Mouse (Mus musculus): ENCODE measurements around the gene Sp6.
A peak's percentile ranks its signal among the peaks of the same experiment; 100 is the strongest.

The Sp6 gene

DNA sequence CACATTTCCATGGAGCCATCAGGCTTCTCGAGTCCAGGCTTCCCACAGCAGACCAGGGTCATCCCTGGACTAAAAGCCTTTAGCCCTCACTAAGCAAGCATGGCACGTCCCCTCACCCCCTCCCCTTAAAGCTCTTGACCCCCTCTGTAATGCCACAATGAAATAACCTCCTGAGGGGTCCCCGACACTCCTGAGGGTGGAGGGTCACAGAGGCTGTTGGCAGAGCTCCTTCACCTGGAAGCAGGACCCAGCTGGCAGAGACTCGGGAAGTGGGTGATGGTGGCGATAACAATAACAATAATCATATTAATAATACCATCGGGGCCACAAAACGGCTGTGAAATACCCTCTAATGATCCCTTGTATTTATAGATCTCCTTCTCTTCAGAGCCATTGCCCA, 30.3 kb upstream of the Sp6 start, which contains the start of gene Sp2:
TSS of gene Sp2 (minus strand) at position 101 of the 400 bp plus-strand sequence.
- no peak for DNase-seq

DNA sequence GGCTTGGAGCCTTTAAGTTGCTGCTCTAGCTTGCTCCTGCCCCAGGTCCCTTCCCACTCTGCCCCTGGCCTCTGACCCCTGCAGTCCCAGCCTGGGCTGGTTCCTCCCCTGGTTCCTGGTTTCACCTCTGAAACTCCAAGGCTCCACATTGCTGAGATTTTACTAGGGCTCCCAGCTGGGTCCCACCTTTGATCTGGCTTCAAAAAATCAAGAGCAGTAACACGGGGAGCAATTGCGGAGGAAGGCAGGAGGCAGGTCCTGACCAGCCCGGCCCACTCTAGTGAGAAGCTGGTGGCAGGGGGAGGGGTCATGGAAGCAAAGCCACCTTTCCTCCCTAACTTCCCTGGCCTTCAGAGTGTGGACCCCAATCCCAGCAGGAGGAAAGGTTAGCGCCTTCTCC, 28.3 kb upstream of the Sp6 start:
- DNase-seq: no peak

DNA sequence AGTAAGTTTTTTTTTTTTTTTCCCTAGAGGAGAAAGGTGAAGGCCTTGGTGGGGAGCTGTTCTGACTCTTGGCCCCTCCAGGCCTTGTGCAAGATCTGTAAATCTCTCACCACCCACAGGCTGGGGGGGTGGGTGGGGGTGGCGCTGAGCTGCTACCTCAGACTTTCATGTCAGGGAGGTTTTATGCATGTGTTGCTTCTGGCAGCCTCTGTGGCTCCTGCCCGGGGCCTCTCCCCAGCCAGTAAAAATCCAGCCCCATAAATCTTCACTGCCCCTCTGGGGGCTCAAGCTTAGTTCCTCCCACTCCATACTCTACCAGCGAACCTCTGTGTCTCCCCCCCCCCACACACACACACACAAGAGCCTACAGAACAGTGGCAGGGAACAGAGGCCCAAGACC, 26.7 kb upstream of the Sp6 start:
- no peak for DNase-seq

DNA sequence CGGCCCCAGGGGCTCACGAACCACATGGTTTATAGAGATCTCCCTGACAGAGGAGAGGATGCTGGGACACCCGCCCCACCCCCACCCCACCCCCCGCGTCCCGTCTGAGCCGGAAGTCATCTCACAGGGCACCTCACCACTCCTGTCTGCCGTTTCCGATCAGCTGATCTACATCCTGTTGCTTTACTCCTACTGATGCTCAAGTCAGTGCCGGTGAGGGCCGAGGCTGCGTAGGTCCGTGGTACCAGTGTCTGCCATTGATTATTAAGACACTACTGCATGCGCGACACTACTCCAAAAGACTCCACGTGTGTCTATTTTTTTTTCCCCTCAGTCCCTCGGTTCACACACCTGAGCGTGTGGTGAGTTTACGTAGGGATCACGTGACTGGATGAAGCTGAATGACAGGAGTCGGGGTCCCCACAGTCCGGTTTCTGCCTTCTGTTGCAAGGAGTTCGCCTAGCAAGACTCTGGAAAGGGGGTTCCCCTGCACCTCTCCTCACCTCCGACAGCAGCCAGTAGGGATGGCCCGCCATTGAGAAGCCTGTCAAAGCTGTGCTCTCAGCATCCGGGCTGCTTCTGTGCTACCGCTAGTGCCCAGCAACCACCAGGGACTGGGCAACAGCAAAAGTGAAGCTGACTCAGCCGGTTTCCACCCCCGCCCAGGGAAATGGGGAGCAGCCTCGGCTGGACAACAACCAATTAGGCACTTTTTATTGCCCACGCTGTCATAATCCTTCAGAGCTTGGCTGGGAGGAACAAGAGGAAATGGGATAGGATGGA, 25.1 kb upstream of the Sp6 start:
- DNase-seq: no peak

DNA sequence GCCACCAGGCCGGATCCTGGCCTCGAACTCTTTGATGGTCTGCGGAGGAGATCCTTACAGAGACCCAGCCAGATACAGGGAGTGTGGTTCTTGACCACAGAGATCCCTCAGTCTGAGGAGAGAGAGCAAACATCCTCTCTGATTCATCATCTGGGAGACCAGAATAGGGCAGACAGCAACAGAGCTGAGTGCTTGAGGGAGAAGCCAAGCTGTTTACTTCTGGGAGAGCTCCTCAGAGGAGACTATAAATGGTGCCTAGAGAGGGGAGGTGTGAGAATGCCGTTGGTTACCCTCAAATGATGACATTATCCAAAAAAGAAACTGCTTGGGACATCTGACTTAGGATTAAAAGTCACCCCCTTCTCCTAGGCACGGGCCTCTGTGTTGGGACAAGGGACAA, 21.7 kb upstream of the Sp6 start:
- no peak for DNase-seq

DNA sequence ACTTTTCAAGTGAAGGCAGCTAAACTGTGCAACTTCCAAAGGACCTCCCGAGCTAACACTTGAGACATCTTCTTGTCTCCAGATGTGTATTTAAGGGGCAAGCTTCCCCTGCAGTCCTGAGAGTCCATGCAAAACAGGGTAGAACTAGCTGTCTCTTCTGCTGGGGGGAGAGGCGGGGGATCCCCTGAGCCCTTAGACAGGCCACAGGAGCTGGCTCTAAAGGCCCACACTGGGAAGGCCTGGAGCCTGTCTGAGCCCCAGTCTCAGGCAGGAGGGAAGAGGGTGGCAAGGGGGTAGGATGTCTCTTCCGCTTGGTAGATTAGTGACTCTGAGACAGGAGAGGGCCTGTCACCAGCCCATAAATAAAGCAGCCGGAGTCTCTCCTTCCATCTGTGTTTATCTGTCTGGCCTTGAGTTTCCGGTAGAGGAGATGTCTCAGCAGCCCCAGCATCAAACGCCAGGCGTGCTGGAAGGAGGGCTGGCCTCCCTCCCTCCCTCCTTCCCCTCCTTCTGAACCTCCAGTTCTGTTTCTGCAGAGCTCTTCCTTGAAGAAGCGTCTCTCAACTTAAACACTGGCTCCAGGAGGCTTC, 20.4 kb upstream of the Sp6 start:
- peak; percentile 43 to 72 for DNase-seq

DNA sequence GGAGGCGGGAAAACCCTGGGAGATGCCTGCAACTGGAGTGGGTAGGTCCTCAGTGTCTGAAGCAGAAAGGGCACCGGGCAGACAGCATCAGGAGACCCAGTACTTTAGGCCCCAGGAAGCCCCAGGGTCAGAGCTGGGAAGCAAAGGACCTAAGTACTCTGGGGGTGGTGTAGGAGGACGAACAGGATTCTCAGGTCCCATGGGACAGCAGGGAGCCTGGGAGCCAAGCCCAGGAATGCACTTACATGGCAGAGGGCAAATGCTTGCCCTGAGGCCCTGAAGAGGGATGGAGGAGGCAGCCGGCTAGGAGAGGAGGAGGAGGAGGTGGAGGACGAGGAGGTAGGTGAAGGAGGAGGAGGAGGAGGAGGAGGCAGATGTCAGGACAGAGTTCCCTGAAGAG, 18.2 kb upstream of the Sp6 start:
- peak in 1 of 2 experiments; percentile 54 for DNase-seq

DNA sequence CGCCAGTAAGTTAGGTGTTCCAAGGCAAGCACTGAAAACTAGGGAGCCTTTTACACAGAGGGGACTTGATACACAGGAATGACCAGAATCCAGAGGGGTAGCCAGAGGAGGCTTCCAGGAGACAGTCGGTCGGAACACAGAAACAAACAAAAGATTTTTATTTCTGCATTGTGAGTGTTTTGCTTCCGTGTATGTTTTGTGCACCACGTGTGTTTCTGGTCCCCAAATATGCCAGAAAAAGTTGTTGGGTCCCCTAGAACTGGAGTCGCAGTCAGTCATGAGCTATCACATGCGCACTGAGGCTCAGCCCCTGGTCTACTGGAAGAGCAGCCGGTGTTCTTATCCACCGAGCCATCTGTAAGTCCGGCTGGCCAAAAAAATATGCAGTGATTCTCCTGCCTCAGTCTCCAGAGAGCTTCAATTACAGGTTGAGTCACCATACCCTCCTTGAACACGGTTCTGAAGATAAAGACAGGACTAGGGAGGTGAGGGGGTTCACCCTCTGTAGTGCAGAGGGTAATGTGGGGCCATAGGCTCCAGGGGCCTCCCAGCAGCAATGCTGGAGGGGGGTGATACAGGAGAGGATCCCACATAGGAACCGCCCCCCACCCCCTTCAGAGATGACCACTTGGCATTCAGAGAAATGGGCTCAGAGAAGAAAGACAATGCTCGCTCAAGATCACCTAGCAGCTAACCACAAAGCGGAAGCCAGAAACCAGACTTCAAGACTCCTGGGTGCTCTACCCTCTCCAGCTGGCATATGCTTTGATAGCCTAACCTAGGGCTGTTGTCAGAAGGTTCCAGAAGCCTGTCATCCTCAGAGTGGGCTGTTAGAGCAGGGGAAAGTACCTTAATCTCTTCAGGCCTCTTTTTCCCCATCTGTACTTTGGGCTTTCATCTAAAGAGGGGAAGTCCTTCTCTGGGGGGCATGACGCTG, 17.1 kb upstream of the Sp6 start:
- DNase-seq: no peak

DNA sequence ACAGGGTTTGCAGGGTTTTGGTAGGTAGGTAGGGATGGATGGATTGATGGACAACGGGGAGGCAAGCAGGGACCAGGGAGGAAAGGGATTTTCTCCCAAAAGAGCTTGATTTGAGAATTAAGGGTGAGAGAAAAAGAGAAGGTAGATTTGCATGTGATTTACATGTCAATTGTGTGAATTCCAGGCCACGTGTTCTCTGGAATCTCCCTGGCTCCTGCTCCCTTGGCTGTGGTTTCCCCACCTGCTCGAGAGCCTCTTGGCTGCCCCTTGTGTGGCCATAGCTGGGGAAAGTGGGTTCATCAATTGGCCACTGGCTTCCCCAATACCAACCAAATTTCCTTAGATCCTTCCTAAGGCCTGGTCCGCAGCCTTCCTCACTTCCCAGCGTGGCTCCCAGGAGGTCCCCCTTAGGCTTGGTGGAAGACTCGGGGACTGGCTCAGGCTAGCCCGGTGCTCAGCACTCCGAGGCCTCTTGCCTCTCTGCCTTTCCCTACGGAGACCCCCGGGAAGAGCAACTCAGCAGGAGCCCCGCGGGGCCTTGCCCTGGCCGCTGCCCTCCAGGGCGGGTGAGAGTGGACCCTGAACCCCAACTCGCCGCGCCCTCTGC, 16.3 kb upstream of the Sp6 start:
- DNase-seq: no peak

DNA sequence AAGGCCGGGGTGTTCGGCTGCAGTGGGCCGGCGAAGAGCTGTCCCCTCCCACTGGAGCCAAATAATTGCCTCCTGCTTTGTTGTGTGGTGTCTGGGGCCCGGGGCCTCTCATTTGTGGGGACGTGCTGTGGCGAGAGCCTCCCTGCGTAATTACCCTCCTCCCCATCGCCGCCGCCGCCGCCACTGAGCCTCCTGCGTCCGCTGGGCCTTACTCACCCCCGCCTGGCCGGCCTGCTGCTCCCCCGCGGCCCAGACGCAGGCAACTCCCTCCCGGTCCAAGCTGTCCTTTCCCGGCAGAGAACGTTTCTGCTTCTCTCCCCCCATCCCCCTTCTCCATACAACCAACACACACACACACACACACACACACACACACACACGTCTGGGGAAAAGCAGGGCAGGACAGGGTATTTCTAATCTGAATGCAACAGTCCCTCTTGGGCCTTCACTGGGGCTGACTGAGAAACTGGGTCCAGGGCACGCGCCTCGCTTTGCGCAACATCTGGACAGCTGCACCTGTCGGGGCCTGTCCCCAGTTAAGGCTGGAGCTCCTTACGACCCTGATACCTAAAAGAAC, 15.7 kb upstream of the Sp6 start:
- peak; percentile 51 to 66 for DNase-seq

DNA sequence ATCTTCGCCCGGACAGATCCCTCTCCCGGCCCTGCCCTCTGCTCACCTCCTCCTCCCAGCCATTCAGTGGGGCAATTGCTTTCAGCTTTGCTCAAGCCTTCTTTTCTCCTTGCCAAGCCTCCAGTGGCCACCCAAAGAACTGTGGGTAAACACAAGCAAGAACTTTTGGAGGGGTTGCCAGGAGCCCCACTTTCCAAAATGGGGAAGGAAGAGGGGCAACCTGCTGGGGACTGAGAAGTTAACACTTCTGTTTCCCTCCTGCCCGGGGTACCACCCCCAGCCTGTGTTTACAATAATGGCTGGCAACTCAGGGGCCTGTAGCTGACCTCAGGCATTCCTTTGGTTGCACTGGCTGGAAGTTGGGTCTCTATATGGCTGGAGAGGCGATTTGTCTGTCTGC, 10.0 kb upstream of the Sp6 start:
- no peak for DNase-seq

DNA sequence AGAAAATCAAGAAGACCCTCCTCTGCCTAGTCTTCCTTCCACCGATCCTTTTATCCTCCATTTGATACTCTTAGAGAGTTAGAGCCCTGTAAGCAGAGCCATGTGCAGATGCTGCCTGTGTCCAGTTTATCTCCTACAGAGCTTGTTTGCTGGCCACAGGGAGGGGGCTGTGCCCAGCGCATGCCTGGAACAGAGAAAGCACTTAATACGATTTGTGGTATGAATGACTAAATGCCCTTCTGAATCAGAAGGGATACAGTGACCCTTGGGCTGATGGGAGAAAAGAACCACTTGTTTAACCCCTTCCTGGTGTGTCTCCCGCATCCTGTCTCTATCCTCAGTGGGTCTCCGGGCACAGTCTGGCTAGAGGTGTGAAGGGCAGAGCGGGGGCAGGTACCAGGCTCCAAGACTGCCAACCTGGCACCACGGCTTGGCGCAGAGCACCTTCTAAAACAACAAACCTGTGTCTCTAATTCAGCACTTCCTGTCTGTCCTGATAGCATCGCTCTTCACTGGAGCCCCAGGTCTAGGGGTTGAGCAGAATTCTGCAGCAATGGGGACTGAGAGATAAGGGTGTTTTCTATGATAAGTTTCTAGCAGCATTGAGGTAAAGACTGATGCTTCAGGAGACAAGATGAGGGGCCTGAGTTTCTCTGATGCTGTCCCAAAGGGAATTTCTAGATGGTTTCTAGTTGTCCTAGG, 6.0 kb upstream of the Sp6 start:
- no peak for DNase-seq

DNA sequence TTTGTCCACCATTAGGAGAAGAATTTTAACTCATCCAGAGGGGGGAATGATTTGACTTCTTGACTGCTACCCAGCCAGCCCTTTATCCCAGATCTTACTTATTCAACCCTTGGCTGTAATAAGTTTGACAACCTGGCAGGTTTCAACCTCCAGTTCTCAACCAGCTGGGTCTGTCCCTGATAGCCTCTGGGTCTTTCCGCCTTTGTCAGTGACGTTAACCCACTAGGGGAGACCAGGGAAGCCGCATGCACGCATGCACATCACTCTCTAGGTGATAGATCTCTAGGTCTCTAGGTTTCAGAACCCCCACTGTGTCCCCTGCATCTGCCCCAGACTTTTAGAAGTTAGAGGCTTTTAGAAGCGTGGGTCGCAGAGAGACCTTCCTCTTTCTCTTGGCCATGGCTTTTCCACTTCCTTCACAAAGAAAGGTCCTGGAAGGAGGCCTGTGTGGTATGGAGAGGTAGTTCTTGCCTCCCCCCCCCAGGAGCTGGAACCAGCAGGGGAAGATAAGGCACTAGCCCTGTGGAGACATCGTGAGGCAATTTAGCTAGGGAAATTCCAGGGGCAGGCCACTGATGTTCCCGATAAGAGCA, 3.9 kb upstream of the Sp6 start:
- DNase-seq: no peak

DNA sequence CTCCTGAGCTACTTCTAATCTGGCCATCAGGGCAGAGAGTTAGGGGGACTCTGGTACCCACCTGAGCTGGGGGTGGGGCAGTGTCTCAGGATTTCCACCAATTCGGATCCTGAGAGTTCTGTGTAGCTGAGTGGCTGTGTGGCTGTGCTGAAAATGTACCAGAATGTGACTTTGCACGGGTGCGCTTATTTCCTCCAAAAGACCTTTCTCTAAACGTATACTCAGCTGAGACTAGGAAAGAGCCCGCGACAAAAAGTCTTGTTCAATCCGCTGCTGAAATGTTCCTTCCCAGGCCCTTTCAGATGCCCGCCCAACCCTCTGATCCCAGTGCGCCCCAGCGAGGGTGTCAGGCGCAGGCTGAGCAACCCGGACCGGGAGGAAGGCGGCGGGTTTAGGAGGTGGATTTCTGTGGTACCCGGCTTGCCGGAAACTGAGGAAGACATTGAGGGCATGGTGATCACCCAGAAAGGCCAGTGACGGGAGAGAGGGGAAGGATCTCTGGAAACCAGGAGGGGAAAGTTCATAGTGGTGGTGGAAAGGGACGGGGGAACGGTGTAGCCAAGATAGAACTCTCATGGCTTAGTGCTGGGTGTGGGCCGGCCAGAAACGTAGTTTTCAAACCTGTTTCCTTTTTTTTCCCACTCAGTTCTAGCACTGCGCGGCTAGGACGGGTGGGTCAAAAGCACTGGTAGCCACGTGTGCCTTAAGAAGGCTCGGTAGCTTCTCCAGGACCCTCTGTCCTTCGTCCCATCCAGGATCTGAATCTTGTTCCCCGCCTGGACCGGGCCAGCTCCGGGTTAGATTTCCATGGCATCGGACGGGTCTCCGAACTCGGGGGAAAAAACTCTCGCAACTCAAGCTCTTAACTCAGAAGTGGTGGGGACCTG, 4.7 kb downstream of the Sp6 start:
- peak; percentile 36 to 41 for DNase-seq

DNA sequence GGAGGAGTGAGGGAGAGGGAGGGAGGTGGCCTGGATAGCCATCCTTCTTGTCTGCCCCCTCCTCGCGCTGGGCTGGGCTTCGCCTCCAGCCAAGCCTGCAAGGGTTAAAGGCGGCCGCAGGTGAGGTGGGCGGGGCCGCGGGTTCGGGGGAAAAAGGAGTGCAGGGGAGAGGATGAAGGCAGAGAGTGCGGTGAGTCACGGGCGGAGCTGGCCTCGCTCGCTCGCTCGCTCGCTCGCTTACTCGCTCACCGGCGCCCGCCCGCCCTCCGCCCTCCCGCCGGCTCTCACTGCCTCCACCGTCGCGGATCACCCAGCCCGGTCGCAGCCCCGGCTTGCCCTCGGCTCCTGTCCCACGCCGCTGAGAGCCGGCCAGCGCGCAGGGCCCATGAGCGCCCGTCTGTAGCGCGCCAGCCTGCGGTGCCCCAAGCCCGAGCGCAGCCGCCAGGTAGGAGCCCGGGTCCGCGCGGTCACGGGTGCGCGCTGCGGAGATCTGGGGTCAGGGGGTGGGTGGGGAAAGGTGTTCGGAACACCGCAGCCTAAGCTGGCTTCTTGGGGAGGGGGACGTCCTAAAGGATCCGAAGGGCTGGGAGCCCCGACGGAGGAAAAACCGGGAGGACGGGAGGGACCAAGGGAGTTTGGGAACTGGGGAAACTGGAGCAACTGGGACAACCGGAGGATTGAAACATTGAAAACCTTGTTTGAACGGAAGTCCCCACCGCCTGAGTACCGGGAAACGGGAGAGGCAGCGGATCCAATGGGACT, 5.6 kb downstream of the Sp6 start:
- DNase-seq: peak in 1 of 2 experiments; percentile 44

DNA sequence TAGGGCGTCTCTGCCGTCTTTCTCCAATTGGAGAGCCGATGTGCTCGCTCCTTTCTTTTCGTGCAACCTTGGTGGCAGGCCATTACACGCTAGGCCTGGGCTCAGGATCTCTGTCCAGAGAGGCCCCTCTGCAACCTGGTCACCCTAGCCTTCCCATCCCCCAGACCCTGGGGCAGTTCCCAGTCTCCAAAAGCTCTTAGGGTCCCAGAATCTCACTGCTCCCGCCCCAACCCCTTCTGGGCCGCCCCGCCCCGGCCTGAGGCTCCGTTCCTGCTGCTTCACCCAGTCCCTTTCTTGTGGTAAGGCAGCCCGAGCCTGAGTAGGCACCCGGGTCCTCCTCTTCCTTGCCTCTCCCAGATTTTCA, 6.1 kb downstream of the Sp6 start:
- DNase-seq: no peak

DNA sequence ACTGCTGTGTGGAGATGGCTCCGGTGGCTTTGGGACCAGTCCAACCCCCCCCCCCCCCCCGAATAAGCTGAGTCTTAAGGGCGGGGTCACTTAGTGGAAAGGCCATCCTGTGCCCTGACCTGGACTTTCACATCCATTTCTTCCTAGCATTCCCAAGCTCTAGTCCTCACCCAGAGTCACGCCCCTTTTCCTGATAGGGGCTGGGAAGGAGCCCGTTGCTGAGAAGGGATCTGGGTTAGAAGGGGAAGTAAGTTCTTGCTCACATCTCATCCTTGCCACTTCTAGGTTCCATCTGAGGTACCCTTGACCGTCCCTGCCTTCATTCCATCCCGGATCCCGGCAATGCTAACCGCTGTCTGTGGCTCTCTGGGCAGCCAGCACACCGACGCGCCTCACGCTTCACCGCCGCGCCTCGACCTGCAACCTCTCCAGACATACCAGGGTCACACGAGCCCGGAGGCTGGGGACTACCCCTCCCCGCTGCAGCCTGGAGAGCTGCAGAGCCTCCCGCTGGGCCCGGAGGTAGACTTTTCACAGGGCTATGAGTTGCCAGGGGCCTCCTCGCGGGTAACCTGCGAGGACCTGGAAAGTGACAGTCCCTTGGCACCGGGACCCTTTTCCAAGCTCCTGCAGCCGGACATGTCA, 8.0 kb downstream of the Sp6 start:
- peak in 1 of 2 experiments; percentile 12 for DNase-seq

DNA sequence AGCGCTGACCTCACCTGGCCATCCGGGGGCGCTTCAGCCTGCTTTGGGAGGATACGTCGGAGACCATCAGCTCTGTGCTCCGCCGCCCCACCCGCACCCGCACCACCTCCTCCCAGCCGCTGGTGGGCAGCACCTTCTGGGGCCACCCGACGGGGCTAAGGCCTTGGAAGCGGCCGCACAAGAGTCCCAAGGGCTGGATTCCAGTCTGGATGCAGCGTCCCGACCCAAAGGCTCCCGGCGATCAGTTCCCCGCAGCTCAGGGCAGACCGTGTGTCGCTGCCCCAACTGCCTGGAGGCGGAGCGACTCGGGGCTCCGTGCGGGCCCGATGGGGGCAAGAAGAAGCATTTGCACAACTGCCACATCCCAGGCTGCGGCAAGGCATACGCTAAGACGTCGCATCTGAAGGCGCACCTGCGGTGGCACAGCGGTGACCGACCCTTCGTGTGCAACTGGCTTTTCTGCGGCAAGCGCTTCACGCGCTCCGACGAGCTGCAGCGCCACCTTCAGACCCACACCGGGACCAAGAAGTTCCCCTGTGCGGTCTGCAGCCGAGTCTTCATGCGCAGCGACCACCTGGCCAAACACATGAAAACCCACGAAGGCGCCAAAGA, 8.8 kb downstream of the Sp6 start:
- peak; percentile 89 to 90 for DNase-seq

DNA sequence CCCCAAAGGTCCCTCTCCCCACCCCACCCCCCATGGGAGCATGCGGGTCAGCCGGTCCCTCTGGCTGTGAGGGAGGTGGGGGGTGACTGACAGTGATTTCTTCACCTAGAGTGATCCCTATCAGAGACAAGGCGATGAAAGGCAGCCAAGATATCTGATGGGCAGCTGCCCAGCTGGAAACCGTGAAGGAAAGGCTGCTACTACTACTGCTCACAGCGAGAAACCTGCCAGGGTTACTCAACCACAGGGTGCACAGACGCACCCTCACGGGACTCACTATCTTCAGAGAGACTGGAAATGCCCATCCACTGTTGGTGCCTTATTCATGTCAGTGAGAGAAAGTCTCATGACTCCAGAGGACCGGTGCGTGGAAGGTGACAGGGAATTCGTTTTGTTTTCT, 11.8 kb downstream of the Sp6 start:
- DNase-seq: no peak

Data from lung, postnatal 4 days (tissue).